Mouse (Mus musculus) hindbrain, embryonic 15.5 days (tissue): ENCODE results near the gene Acpp. TPM values are rescaled to one million over a fixed set of nuclear protein-coding genes. Genes with fewer than 3 reads are reported as not detected.
"Not testable (repeated sequence)": the region's sequence is repeated elsewhere in the genome, so short reads cannot be mapped to it uniquely, and the experiment has no call there.

Experiments used
- ATAC-seq: fragments of 200-750 bp; cut with Nextera tagmentation; 2 replicates; pipeline ENCODE4 v1.8.0; 2017; ENCODE audit warnings: low read depth, moderate number of reproducible peaks, moderate TSS enrichment; ENCODE audit not compliant: low FRiP score
- H3K27ac ChIP-seq: fragments of 300-500 bp; sonication (generic); replicated peaks from 2 replicates; pipeline ENCODE4 v1.5.1; 2015; ENCODE audit warnings: mild to moderate bottlenecking, inconsistent platforms
- H3K27me3 ChIP-seq: fragments of 300-500 bp; sonication (generic); 2 replicates; pipeline ENCODE4 v1.6.1; 2015; ENCODE audit warnings: control low read depth, inconsistent platforms
- H3K36me3 ChIP-seq: fragments of 300-500 bp; sonication (generic); 2 replicates; pipeline ENCODE4 v1.6.1; 2015; ENCODE audit warnings: control low read depth, inconsistent platforms
- H3K4me1 ChIP-seq: fragments of 300-500 bp; sonication (generic); replicated peaks from 2 replicates; pipeline ENCODE4 v1.6.1; 2015; ENCODE audit warnings: control low read depth, inconsistent platforms
- H3K4me2 ChIP-seq: fragments of 300-500 bp; sonication (generic); 2 replicates; pipeline ENCODE4 v1.6.1; 2015; ENCODE audit warnings: moderate library complexity, mild to moderate bottlenecking, inconsistent platforms
- H3K4me3 ChIP-seq: fragments of 300-500 bp; sonication (generic); 2 replicates; pipeline ENCODE4 v1.5.1; 2015; ENCODE audit warnings: mild to moderate bottlenecking, inconsistent platforms
- H3K9ac ChIP-seq: fragments of 300-500 bp; sonication (generic); 2 replicates; pipeline ENCODE4 v1.6.1; 2015; ENCODE audit warnings: inconsistent platforms
- H3K9me3 ChIP-seq: fragments of 300-500 bp; sonication (generic); 2 replicates; pipeline ENCODE4 v1.6.1; 2016; ENCODE audit warnings: control low read depth, inconsistent platforms
- WGBS: fragments of 180-500 bp; shearing (Covaris S2); methylation state at CpG from one replicate; pipeline ENCODE4 v1.1.7; 2015; 5-methylcytosine and 5-hydroxymethylcytosine counted together
- polyA plus RNA-seq: library from polyadenylated mRNA; unstranded; fragments of >200 nt; fragmentation: Nextera tagmentation; extraction: Ambion mirVana; gene quantifications from 2 replicates; pipeline ENCODE4 v1.2.1, GENCODE M21; 2015

Gene Acpp
- 0.18 and 0.43 TPM in 2 replicates for polyA plus RNA-seq

GRCm38 (mm10) chr9:104337183-104337931 is at the start of gene Acpp:
Gene Acpp, minus strand, starts transcription at chr9:104337748.
- no peak for ATAC-seq
- WGBS: 26% methylated on average over 18 of the region's 18 CpGs
- H3K4me2 ChIP-seq: peak within 1 kb of the TSS; percentile 48
- H3K9me3 ChIP-seq: no peaks in the 10 kb centered on the region
- H3K27me3 ChIP-seq: no peaks in the 10 kb centered on the region
- H3K27ac ChIP-seq: no peak within 1 kb of the TSS
- no peaks in the 10 kb centered on the region for H3K36me3 ChIP-seq
- peak within 1 kb of the TSS; percentile 11; the same call in 1 of the 2 replicates for H3K4me3 ChIP-seq
- H3K9ac ChIP-seq: no peak within 1 kb of the TSS
- H3K4me1 ChIP-seq: peaks cover 9% of the 10 kb centered on the region

GRCm38 (mm10) chr9:104382571-104383170 is 45.1 kb upstream of the Acpp start:
- no peak overlapping the region for H3K4me2 ChIP-seq

GRCm38 (mm10) chr9:104379532-104380162 is 42.1 kb upstream of the Acpp start:
- Histone ChIP-seq H3K9ac (no peak overlapping the region), H3K4me3 (no peak overlapping the region), H3K9me3 (no peaks in the 10 kb centered on the region), H3K27me3 (no peaks in the 10 kb centered on the region), H3K36me3 (no peaks in the 10 kb centered on the region), H3K4me1 (no peaks in the 10 kb centered on the region), H3K4me2 (no peak overlapping the region), H3K27ac (no peak overlapping the region)
- WGBS: 67% methylated on average over 9 of the region's 9 CpGs
- ATAC-seq: no peak

More at GRCm38 (mm10) chr9:104382571-104383170, 45.1 kb upstream of the Acpp start:
- Histone ChIP-seq H3K27me3 (no peaks in the 10 kb centered on the region), H3K36me3 (no peaks in the 10 kb centered on the region), H3K9ac (no peak overlapping the region), H3K4me3 (no peak overlapping the region), H3K4me1 (no peaks in the 10 kb centered on the region), H3K9me3 (no peaks in the 10 kb centered on the region), H3K27ac (no peak overlapping the region)
- ATAC-seq: no peak
- WGBS: 86% methylated on average over 6 of the region's 6 CpGs

- Histone ChIP-seq H3K36me3 (no peaks in the 10 kb centered on the region), H3K4me1 (no peaks in the 10 kb centered on the region), H3K27me3 (no peaks in the 10 kb centered on the region), H3K27ac (no peak overlapping the region), H3K9ac (no peak overlapping the region), H3K4me2 (no peak overlapping the region), H3K4me3 (no peak overlapping the region), H3K9me3 (no peaks in the 10 kb centered on the region)
- 42% methylated on average over 3 of the region's 3 CpGs for WGBS
- ATAC-seq: no peak
These were observed 38.0 kb upstream of the Acpp start for GRCm38 (mm10) chr9:104375573-104375972.

- Histone ChIP-seq H3K27me3 (no peaks in the 10 kb centered on the region), H3K4me2 (no peak overlapping the region), H3K27ac (no peak overlapping the region), H3K9ac (no peak overlapping the region), H3K36me3 (no peaks in the 10 kb centered on the region), H3K9me3 (no peaks in the 10 kb centered on the region), H3K4me1 (no peaks in the 10 kb centered on the region), H3K4me3 (no peak overlapping the region)
- WGBS: 21% methylated on average over 6 of the region's 6 CpGs
- ATAC-seq: no peak
These were observed 35.7 kb upstream of the Acpp start for GRCm38 (mm10) chr9:104373253-104373652.

GRCm38 (mm10) chr9:104366983-104367382 is 29.4 kb upstream of the Acpp start:
- Histone ChIP-seq H3K36me3 (no peaks in the 10 kb centered on the region), H3K9me3 (no peaks in the 10 kb centered on the region), H3K27me3 (no peaks in the 10 kb centered on the region), H3K4me1 (no peaks in the 10 kb centered on the region), H3K9ac (no peak overlapping the region), H3K4me3 (no peak overlapping the region), H3K4me2 (no peak overlapping the region), H3K27ac (no peak overlapping the region)
- 79% methylated on average over 2 of the region's 2 CpGs for WGBS
- ATAC-seq: no peak

GRCm38 (mm10) chr9:104361951-104362350 is 24.4 kb upstream of the Acpp start:
- 92% methylated on average over 1 of the region's 1 CpGs for WGBS
- H3K9ac ChIP-seq, ATAC-seq: not testable (repeated sequence)

GRCm38 (mm10) chr9:104361073-104361891 is 23.7 kb upstream of the Acpp start:
- Histone ChIP-seq H3K27me3 (no peaks in the 10 kb centered on the region), H3K4me3 (no peak overlapping the region), H3K36me3 (no peaks in the 10 kb centered on the region), H3K4me2 (no peak overlapping the region), H3K9ac (no peak overlapping the region), H3K4me1 (no peaks in the 10 kb centered on the region), H3K27ac (no peak overlapping the region), H3K9me3 (no peaks in the 10 kb centered on the region)
- WGBS: 80% methylated on average over 17 of the region's 17 CpGs
- no peak for ATAC-seq

More at GRCm38 (mm10) chr9:104361951-104362350, 24.4 kb upstream of the Acpp start:
- not testable (repeated sequence) for H3K4me1 ChIP-seq, H3K27me3 ChIP-seq, H3K4me3 ChIP-seq, H3K36me3 ChIP-seq, H3K9me3 ChIP-seq, H3K4me2 ChIP-seq, H3K27ac ChIP-seq

- ATAC-seq: no peak
- no peaks in the 10 kb centered on the region for H3K9me3 ChIP-seq
- H3K4me1 ChIP-seq: no peaks in the 10 kb centered on the region
- no peak overlapping the region for H3K4me3 ChIP-seq
- H3K9ac ChIP-seq: no peak overlapping the region
- 90% methylated on average over 4 of the region's 4 CpGs for WGBS
- no peak overlapping the region for H3K4me2 ChIP-seq
- H3K27ac ChIP-seq: no peak overlapping the region
- H3K36me3 ChIP-seq: no peaks in the 10 kb centered on the region
- H3K27me3 ChIP-seq: no peaks in the 10 kb centered on the region
These were observed 22.8 kb upstream of the Acpp start for GRCm38 (mm10) chr9:104360389-104360788.

- Histone ChIP-seq H3K4me2 (no peak overlapping the region), H3K9me3 (no peaks in the 10 kb centered on the region), H3K36me3 (no peaks in the 10 kb centered on the region), H3K27me3 (no peaks in the 10 kb centered on the region), H3K27ac (no peak overlapping the region), H3K4me1 (no peaks in the 10 kb centered on the region), H3K9ac (no peak overlapping the region), H3K4me3 (no peak overlapping the region)
- ATAC-seq: no peak
- WGBS: 66% methylated on average over 8 of the region's 8 CpGs
These were observed 18.1 kb upstream of the Acpp start for GRCm38 (mm10) chr9:104355521-104356270.

- Histone ChIP-seq H3K9me3 (no peaks in the 10 kb centered on the region), H3K4me1 (no peaks in the 10 kb centered on the region), H3K4me2 (no peak overlapping the region), H3K27me3 (no peaks in the 10 kb centered on the region), H3K36me3 (no peaks in the 10 kb centered on the region), H3K9ac (no peak overlapping the region), H3K27ac (no peak overlapping the region), H3K4me3 (no peak overlapping the region)
- 84% methylated on average over 5 of the region's 5 CpGs for WGBS
- no peak for ATAC-seq
These were observed 6.6 kb upstream of the Acpp start for GRCm38 (mm10) chr9:104344136-104344535.
